Mouse (Mus musculus): ENCODE data around the gene Ypel2. TPM values are rescaled to one million over a fixed set of nuclear protein-coding genes. Genes with fewer than 3 reads are reported as not detected.
A peak's percentile ranks its signal among the peaks of the same experiment; 100 is the strongest.

The Ypel2 gene
- total and polyA plus RNA-seq, 2 experiments from 2014 or later = 4.5 to 6.3 TPM

DNA sequence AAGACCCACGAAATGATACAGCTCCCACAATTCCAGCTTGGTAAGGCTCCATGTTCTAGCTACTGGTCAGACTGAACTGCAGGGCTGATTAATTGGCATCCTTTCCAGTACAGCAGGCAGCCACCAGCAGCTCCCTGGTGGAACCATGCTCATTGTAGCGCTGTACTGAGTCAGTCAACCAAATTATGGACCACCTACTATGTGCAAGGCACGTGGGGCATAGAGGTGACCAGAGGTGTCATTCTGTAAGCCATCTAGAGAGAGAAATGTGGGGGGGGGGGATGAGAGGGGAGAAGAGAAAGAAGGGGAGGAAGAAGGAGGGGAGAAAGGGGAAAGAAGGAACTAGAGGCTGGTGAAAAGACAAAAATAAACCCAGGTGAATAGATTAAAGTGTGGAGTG, 68.9 kb downstream of the Ypel2 start:
- no peak overlapping the region for H3K4me3 ChIP-seq (ENCODE audit: low read depth, low read length)
- H3K27me3 ChIP-seq (ENCODE audit: insufficient read depth, low read length) = no peaks in the 10 kb centered on the region
- ATAC-seq = no peak
- no peak overlapping the region for H3K27ac ChIP-seq (ENCODE audit: low read depth, low read length)
- no peak for DNase-seq
- no peak for TF ChIP-seq CTCF (IDR thresholded peaks at IDR 0.05; ENCODE audit: low read depth)
- no peaks in the 10 kb centered on the region for H3K9me3 ChIP-seq (ENCODE audit: low read length)
- no peak overlapping the region for H3K4me2 ChIP-seq (ENCODE audit: low read depth)
- H3K9ac ChIP-seq = no peak overlapping the region
- H3K4me1 ChIP-seq (ENCODE audit: insufficient read depth) = no peaks in the 10 kb centered on the region
- no peaks in the 10 kb centered on the region for H3K36me3 ChIP-seq (ENCODE audit: insufficient read depth)
- 79% methylated on average over 3 of the region's 3 CpGs for WGBS

DNA sequence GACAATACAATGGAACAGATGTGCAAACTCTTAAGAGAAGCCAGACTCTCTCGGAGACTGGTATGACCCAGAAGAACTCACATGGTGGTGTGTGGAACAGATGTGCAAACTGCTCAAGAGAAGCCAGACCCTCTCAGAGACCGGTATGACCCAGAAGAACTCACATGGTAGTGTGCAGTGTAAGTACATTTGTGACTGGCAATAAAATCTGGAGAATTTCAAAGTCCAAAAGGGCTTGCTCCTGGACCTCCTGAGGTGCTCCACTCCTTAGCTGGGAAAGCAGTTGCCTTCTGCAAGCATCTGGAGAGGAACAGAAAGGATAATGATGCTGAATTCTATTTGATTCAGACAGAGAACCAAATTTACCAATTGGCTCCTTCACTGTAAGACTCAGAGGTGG, 69.9 kb downstream of the Ypel2 start:
- Histone ChIP-seq H3K4me2 (ENCODE audit: low read depth) (no peak overlapping the region), H3K27ac (ENCODE audit: low read depth, low read length) (no peak overlapping the region), H3K36me3 (ENCODE audit: insufficient read depth) (no peaks in the 10 kb centered on the region), H3K4me3 (ENCODE audit: low read depth, low read length) (no peak overlapping the region), H3K4me1 (ENCODE audit: insufficient read depth) (no peaks in the 10 kb centered on the region), H3K9me3 (ENCODE audit: low read length) (no peaks in the 10 kb centered on the region), H3K27me3 (ENCODE audit: insufficient read depth, low read length) (no peaks in the 10 kb centered on the region), H3K9ac (no peak overlapping the region)
- 79% methylated on average over 2 of the region's 2 CpGs for WGBS
- TF ChIP-seq CTCF (IDR thresholded peaks at IDR 0.05; ENCODE audit: low read depth) = no peak
- no peak for DNase-seq
- ATAC-seq = no peak

DNA sequence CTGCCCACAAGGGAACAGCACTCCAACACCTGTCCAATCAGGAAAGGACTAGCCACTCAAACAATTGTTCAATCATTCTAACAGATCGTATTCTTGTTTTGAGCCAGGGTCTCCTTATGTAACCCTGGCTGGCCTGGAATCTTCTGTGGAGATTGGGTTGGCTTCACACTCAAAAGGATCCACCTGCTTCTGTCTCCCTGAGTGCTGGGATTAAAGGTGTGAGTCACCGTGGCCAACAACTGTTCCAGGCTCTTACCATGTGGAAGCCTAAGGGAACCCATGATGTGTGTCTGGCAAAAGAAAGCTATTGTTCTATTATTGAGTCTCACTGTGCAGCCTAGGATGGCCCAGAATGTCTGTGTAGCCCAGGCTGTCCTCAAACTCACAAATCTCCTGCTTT, 71.5 kb downstream of the Ypel2 start:
- ATAC-seq (no peak), DNase-seq (no peak)
- Histone ChIP-seq H3K4me2 (ENCODE audit: low read depth) (no peak overlapping the region), H3K4me1 (ENCODE audit: insufficient read depth) (no peaks in the 10 kb centered on the region), H3K9me3 (ENCODE audit: low read length) (no peaks in the 10 kb centered on the region), H3K27ac (ENCODE audit: low read depth, low read length) (no peak overlapping the region), H3K27me3 (ENCODE audit: insufficient read depth, low read length) (no peaks in the 10 kb centered on the region), H3K4me3 (ENCODE audit: low read depth, low read length) (no peak overlapping the region), H3K9ac (no peak overlapping the region), H3K36me3 (ENCODE audit: insufficient read depth) (no peaks in the 10 kb centered on the region)
- no peak for TF ChIP-seq CTCF (IDR thresholded peaks at IDR 0.05; ENCODE audit: low read depth)
- WGBS = 77% methylated on average over 2 of the region's 2 CpGs

DNA sequence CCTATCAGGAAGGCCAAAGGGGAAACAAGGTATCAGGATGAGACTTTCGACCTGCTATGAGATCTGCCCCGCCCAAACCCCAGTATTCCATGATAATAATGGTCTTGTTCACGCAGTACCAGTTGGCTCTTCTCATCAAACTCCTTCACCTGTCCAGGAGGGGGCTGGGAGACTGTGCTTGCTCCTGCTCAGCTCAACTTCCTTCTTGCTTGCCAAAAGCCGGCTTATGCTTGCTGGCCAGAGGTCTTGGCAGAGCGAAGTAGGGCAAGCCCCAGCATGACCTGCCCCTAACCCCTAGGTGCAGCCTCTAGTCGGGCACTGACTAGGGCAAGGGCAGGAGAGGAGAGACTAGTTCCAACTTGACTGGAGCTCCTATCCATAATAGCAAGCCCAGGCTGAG, 72.2 kb downstream of the Ypel2 start:
- H3K27me3 ChIP-seq (ENCODE audit: insufficient read depth, low read length) = no peaks in the 10 kb centered on the region
- no peaks in the 10 kb centered on the region for H3K9me3 ChIP-seq (ENCODE audit: low read length)
- no peak for TF ChIP-seq CTCF (IDR thresholded peaks at IDR 0.05; ENCODE audit: low read depth)
- H3K4me3 ChIP-seq (ENCODE audit: low read depth, low read length) = no peak overlapping the region
- no peak overlapping the region for H3K4me2 ChIP-seq (ENCODE audit: low read depth)
- no peaks in the 10 kb centered on the region for H3K36me3 ChIP-seq (ENCODE audit: insufficient read depth)
- no peak overlapping the region for H3K9ac ChIP-seq
- DNase-seq (no peak), ATAC-seq (no peak)
- WGBS = 92% methylated on average over 6 of the region's 6 CpGs
- H3K4me1 ChIP-seq (ENCODE audit: insufficient read depth) = no peaks in the 10 kb centered on the region
- H3K27ac ChIP-seq (ENCODE audit: low read depth, low read length) = no peak overlapping the region

DNA sequence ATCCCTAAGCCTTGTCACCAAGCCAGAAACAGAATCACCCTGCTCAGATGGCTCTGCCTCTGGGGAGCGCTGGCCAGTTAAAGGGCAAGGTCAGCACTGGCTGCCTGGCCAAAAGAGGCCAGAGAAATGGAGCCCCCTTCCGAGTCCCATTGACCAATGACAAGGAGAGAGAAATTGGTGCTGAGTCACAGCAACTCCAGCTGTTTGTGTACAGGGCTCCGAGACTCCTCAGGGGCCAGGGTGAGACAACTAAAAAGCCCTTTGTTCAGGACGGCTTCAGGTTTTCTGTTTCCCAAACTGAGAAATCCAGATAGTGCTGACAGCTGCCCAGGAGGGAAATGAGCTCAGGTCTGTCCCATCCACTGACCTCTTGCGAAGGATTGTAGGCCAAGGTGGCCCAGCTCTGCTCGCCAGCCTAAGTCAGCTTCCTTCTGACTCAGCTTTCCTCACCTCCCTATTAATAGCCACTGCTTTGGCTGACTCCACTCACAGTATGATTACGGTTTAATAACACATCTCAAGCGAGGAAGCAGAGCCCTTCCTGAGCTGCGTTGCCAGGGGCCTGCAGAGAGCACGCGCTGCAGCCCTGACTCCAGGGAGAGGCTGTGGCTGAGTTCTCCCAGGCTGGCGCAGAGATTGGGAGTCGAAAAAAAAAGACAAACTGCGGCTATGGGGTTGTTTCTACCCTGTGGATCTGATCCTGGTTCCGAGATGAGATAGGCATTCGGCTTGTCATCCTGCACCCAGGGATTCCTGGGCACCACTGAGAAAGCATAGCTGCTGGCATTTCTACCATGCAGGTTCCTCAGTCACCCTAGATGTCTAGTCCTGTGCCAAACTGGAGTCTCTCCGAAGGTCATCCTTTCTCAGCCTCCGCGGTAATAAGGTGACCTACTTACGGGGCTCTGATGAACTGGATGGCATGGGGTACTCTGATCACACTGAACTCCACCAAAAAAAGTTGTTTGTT, 73.1 kb downstream of the Ypel2 start:
- Histone ChIP-seq H3K27me3 (ENCODE audit: insufficient read depth, low read length) (no peaks in the 10 kb centered on the region), H3K4me2 (ENCODE audit: low read depth) (no peak overlapping the region), H3K36me3 (ENCODE audit: insufficient read depth) (no peaks in the 10 kb centered on the region), H3K4me1 (ENCODE audit: insufficient read depth) (no peaks in the 10 kb centered on the region), H3K9ac (no peak overlapping the region), H3K9me3 (ENCODE audit: low read length) (no peaks in the 10 kb centered on the region), H3K4me3 (ENCODE audit: low read depth, low read length) (no peak overlapping the region), H3K27ac (ENCODE audit: low read depth, low read length) (no peak overlapping the region)
- DNase-seq (no peak), ATAC-seq (peak; percentile 34; the same call in 1 of the 2 replicates)
- WGBS = 62% methylated on average over 20 of the region's 20 CpGs
- TF ChIP-seq CTCF (IDR thresholded peaks at IDR 0.05; ENCODE audit: low read depth) = no peak

DNA sequence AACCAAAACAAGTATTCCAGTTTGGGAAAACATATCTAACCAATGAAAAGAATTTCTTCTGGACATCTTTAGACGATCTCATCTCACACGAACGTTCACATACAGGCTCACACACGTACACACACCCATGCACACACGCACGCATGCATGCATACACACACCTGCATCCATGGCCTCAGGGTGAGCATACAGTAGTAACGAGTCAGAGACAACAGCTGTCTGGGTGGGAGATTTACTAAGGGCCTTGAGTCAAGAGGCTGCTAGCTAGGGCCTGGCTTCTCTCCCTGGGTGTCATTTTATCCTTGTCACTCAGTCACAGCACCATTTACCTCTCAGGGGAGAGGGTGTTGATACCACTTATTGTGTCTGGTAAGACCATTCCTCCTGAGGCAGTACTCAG, 74.0 kb downstream of the Ypel2 start:
- no peak overlapping the region for H3K27ac ChIP-seq (ENCODE audit: low read depth, low read length)
- no peak overlapping the region for H3K9ac ChIP-seq
- H3K4me3 ChIP-seq (ENCODE audit: low read depth, low read length) = no peak overlapping the region
- DNase-seq (no peak), ATAC-seq (no peak)
- WGBS = 91% methylated on average over 7 of the region's 7 CpGs
- no peaks in the 10 kb centered on the region for H3K27me3 ChIP-seq (ENCODE audit: insufficient read depth, low read length)
- H3K36me3 ChIP-seq (ENCODE audit: insufficient read depth) = no peaks in the 10 kb centered on the region
- no peaks in the 10 kb centered on the region for H3K9me3 ChIP-seq (ENCODE audit: low read length)
- no peak overlapping the region for H3K4me2 ChIP-seq (ENCODE audit: low read depth)
- H3K4me1 ChIP-seq (ENCODE audit: insufficient read depth) = no peaks in the 10 kb centered on the region
- TF ChIP-seq CTCF (IDR thresholded peaks at IDR 0.05; ENCODE audit: low read depth) = no peak

DNA sequence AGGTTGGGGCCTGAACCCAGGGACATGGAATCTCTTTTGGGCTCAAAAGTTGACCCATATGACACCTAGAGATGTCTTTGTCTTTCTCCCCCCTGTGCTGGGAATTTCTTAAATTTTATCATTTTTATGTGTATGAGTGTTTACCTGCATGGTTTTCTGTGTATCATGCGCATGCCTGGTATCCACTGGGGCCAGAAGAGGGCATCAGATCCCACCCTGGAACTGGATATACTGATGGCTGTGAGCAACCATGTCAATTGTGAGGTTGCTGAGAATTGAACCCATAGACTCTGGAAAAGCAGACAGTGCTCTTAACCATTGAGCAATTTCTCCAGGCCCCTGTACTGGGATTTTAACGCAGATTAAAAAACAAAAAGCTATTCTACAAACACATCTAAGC, 76.0 kb downstream of the Ypel2 start:
- H3K36me3 ChIP-seq (ENCODE audit: insufficient read depth) = no peaks in the 10 kb centered on the region
- H3K9me3 ChIP-seq (ENCODE audit: low read length) = no peaks in the 10 kb centered on the region
- no peak overlapping the region for H3K9ac ChIP-seq
- no peak overlapping the region for H3K4me3 ChIP-seq (ENCODE audit: low read depth, low read length)
- H3K4me1 ChIP-seq (ENCODE audit: insufficient read depth) = no peaks in the 10 kb centered on the region
- H3K27me3 ChIP-seq (ENCODE audit: insufficient read depth, low read length) = no peaks in the 10 kb centered on the region
- ATAC-seq (no peak), DNase-seq (no peak)
- no peak for TF ChIP-seq CTCF (IDR thresholded peaks at IDR 0.05; ENCODE audit: low read depth)
- H3K4me2 ChIP-seq (ENCODE audit: low read depth) = no peak overlapping the region
- H3K27ac ChIP-seq (ENCODE audit: low read depth, low read length) = no peak overlapping the region
- WGBS = 94% methylated on average over 2 of the region's 2 CpGs

All from forebrain, postnatal 0 days (tissue).